Mouse (Mus musculus): ENCODE results near the gene Defb42. TPM values are rescaled to one million over a fixed set of nuclear protein-coding genes. Genes with fewer than 3 reads are reported as not detected.

Gene Defb42
- total and polyA plus RNA-seq, 3 experiments: not detected

DNA sequence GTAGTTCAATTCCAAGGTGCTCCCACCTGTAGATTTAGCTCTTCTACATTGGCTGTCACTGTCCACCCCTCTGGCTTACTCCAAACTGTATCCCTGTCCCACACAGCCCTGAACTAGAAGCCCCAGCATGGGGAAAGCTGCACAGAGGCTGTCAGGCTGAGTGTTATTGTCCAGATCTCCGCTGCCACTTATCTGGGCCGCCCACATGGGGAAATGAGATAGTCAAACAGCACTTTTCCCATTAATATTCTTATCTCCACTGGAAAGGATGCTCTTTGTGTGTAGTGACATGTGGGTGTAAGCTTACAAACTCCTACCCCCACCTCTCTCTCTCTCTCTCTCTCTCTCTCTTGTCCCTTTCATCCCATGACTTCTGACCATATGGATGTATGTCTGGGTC is 15.4 kb downstream of the Defb42 start:
- no peak overlapping the region for H3K9ac ChIP-seq (ENCODE audit: control insufficient read depth, low read depth, low read length, poor library complexity, severe bottlenecking)
- H3K27ac ChIP-seq (ENCODE audit: control insufficient read depth, low read depth, low read length): no peak overlapping the region
- H3K9me3 ChIP-seq (replicated peaks; ENCODE audit: insufficient read depth, low read length): no peaks in the 10 kb centered on the region
- no peaks in the 10 kb centered on the region for H3K79me2 ChIP-seq (ENCODE audit: control insufficient read depth, insufficient read depth, low read length, poor library complexity)
- peaks cover 0 to 6% of the 10 kb centered on the region in 2 experiments; a peak in 1 of 4 replicates for H3K36me3 ChIP-seq (ENCODE audit: control insufficient read depth in 1 of 2, insufficient read depth in 2 of 2, low read length in 2 of 2)
- DNase-seq (ENCODE audit: low read depth, low spot score): peak; percentile 61
- H3K4me1 ChIP-seq (ENCODE audit: control insufficient read depth in 1 of 2, insufficient read depth in 2 of 2, low read length in 2 of 2): peaks cover 0 to 8% of the 10 kb centered on the region in 2 experiments; a peak in 3 of 4 replicates
- no peak overlapping the region for H3K4me3 ChIP-seq (ENCODE audit: control insufficient read depth in 1 of 2, insufficient read depth in 1 of 2, low read depth in 2 of 2, low read length in 2 of 2)
- H3K27me3 ChIP-seq (ENCODE audit: control insufficient read depth in 1 of 2, insufficient read depth in 2 of 2, low read length in 2 of 2): no peaks in the 10 kb centered on the region
- peak; percentile 86 for TF ChIP-seq EP300 (IDR thresholded peaks at IDR 0.05; ENCODE audit: low read depth in 1 of 2, low read length in 2 of 2)
- TF ChIP-seq NELFE (IDR thresholded peaks at IDR 0.05; ENCODE audit: low read depth, low read length): no peak
- TF ChIP-seq CHD2 (IDR thresholded peaks at IDR 0.05; ENCODE audit: low read length): no peak
- no peak for TF ChIP-seq NRF1 (IDR thresholded peaks at IDR 0.05; ENCODE audit: insufficient read depth, low read depth, low read length, poor library complexity, severe bottlenecking)
- no peak for TF ChIP-seq USF1 (IDR thresholded peaks at IDR 0.05; ENCODE audit: low read depth, low read length)
- no peak for TF ChIP-seq SIN3A (IDR thresholded peaks at IDR 0.05; ENCODE audit: low read length)
- TF ChIP-seq HCFC1 (IDR thresholded peaks at IDR 0.05; ENCODE audit: low read depth, low read length): no peak
- TF ChIP-seq USF2 (IDR thresholded peaks at IDR 0.05; ENCODE audit: borderline replicate concordance in 1 of 2, insufficient read depth in 1 of 2, low read depth in 1 of 2, low read length in 2 of 2): no peak
- TF ChIP-seq MYC (IDR thresholded peaks at IDR 0.05; ENCODE audit: low read depth, low read length): 0 out of 2 replicates have a peak, but pooled peaks have one; percentile 49
- TF ChIP-seq CTCF (IDR thresholded peaks at IDR 0.05 in 2 of 3, conservative IDR thresholded peaks at IDR 0.05 in 1 of 3; ENCODE audit: control insufficient read depth in 1 of 3, insufficient read depth in 1 of 3, low read depth in 2 of 3, low read length in 3 of 3, poor library complexity in 1 of 3, severe bottlenecking in 1 of 3): no peak
- TF ChIP-seq UBTF (IDR thresholded peaks at IDR 0.05; ENCODE audit: borderline replicate concordance, insufficient read depth, low read depth, low read length): no peak
- TF ChIP-seq TCF12 (IDR thresholded peaks at IDR 0.05; ENCODE audit: low read depth, low read length): peak; percentile 92
- TF ChIP-seq GABPA (IDR thresholded peaks at IDR 0.05; ENCODE audit: low read depth, low read length): no peak
- no peak for TF ChIP-seq SMC3 (IDR thresholded peaks at IDR 0.05; ENCODE audit: low read depth, low read length)
- 0 out of 2 replicates have a peak, but pooled peaks have one; percentile 34 for TF ChIP-seq MAZ (IDR thresholded peaks at IDR 0.05; ENCODE audit: low read depth, low read length)
- TF ChIP-seq ZC3H11A (IDR thresholded peaks at IDR 0.05; ENCODE audit: low read depth, low read length): no peak
- no peak for TF ChIP-seq KAT2A (conservative IDR thresholded peaks at IDR 0.05; ENCODE audit: low read depth, low read length)
- no peak for TF ChIP-seq RAD21 (IDR thresholded peaks at IDR 0.05; ENCODE audit: low read depth, low read length)
- TF ChIP-seq RCOR1 (IDR thresholded peaks at IDR 0.05; ENCODE audit: low read depth, low read length): no peak; the same call in 1 of the 2 replicates
- TF ChIP-seq MXI1 (IDR thresholded peaks at IDR 0.05; ENCODE audit: low read depth, low read length): no peak
- TF ChIP-seq ELF1 (IDR thresholded peaks at IDR 0.05; ENCODE audit: low read depth, low read length): no peak
- TF ChIP-seq CHD1 (IDR thresholded peaks at IDR 0.05; ENCODE audit: low read depth, low read length): no peak
- TF ChIP-seq ETS1 (IDR thresholded peaks at IDR 0.05; ENCODE audit: low read depth, low read length): peak; percentile 52
- no peak for TF ChIP-seq MAFK (IDR thresholded peaks at IDR 0.05; ENCODE audit: borderline replicate concordance, low read depth, low read length)
- no peak for TF ChIP-seq POLR2AphosphoS5 (IDR thresholded peaks at IDR 0.05; ENCODE audit: borderline replicate concordance, low read depth, low read length)
- TF ChIP-seq ZKSCAN1 (IDR thresholded peaks at IDR 0.05; ENCODE audit: low read depth, low read length): no peak
- TF ChIP-seq GATA1 (IDR thresholded peaks at IDR 0.05; ENCODE audit: low read depth, low read length): peak; percentile 88
- no peak for TF ChIP-seq E2F4 (IDR thresholded peaks at IDR 0.05; ENCODE audit: borderline replicate concordance, low read depth, low read length)
- no peak for TF ChIP-seq BHLHE40 (IDR thresholded peaks at IDR 0.05; ENCODE audit: borderline replicate concordance, low read depth, low read length)
- TF ChIP-seq JUND (IDR thresholded peaks at IDR 0.05; ENCODE audit: low read depth, low read length): no peak
- TF ChIP-seq MEF2A (IDR thresholded peaks at IDR 0.05; ENCODE audit: extremely low read depth, insufficient replicate concordance, low read depth, low read length, poor library complexity, severe bottlenecking): no peak
- TF ChIP-seq MAX (IDR thresholded peaks at IDR 0.05; ENCODE audit: low read length): no peak
- TF ChIP-seq ZNF384 (IDR thresholded peaks at IDR 0.05; ENCODE audit: low read depth, low read length): no peak
- no peak for TF ChIP-seq MYB (IDR thresholded peaks at IDR 0.05; ENCODE audit: low read depth, low read length)
- TF ChIP-seq ZMIZ1 (IDR thresholded peaks at IDR 0.05; ENCODE audit: low read depth, low read length): no peak
- peak; percentile 69 for TF ChIP-seq TAL1 (IDR thresholded peaks at IDR 0.05; ENCODE audit: low read length)
- no peak for TF ChIP-seq POLR2A (IDR thresholded peaks at IDR 0.05; ENCODE audit: control insufficient read depth in 1 of 2, insufficient read depth in 1 of 2, low read depth in 1 of 2, low read length in 2 of 2, poor library complexity in 1 of 2)
- TF ChIP-seq TBP (IDR thresholded peaks at IDR 0.05; ENCODE audit: low read depth, low read length): no peak
